Mouse (Mus musculus): ENCODE data around the gene Ltbp2.

GRCm38 (mm10) chr12:84857706-84858105, 18.6 kb downstream of the Ltbp2 start:
- TF ChIP-seq POLR2A (IDR thresholded peaks at IDR 0.05; ENCODE audit: low read depth, low read length) (no peak), CTCF (conservative IDR thresholded peaks at IDR 0.05; ENCODE audit: insufficient read depth, insufficient read length, low read depth, low read length) (no peak)
